Mouse (Mus musculus): ENCODE measurements around the gene Tex22. TPM values are rescaled to one million over a fixed set of nuclear protein-coding genes. Genes with fewer than 3 reads are reported as not detected.

The Tex22 gene
- polyA plus RNA-seq, 1 experiment from 2014 or later, result not detected

- H3K4me3 ChIP-seq (ENCODE audit: low read depth, low read length), result no peak overlapping the region
- H3K27ac ChIP-seq (ENCODE audit: low read depth), result no peak overlapping the region
- no peak for TF ChIP-seq CTCF (IDR thresholded peaks at IDR 0.05; ENCODE audit: low read depth)
- H3K36me3 ChIP-seq (ENCODE audit: insufficient read depth), result peaks cover 69% of the 10 kb centered on the region
- no peaks in the 10 kb centered on the region for H3K27me3 ChIP-seq (ENCODE audit: insufficient read depth, low read length)
- ATAC-seq (ENCODE audit: insufficient read depth) (no peak), DNase-seq (no peak)
- H3K9me3 ChIP-seq (ENCODE audit: low read depth, low read length), result no peaks in the 10 kb centered on the region
- no peak overlapping the region for H3K9ac ChIP-seq
- 76% methylated on average over 8 of the region's 8 CpGs for WGBS
- H3K4me2 ChIP-seq, result no peak overlapping the region
- H3K4me1 ChIP-seq (ENCODE audit: insufficient read depth), result 0 out of 2 replicates have a peak, but pooled peaks cover 5% of the 10 kb centered on the region
Observed at GRCm38 (mm10) chr12:113056089-113056488, 18.2 kb upstream of the Tex22 start.

- ATAC-seq (ENCODE audit: insufficient read depth) (no peak), DNase-seq (no peak)
- Histone ChIP-seq H3K4me1 (ENCODE audit: insufficient read depth) (no peaks in the 10 kb centered on the region), H3K9ac (no peak overlapping the region), H3K4me3 (ENCODE audit: low read depth, low read length) (no peak overlapping the region), H3K9me3 (ENCODE audit: low read depth, low read length) (no peaks in the 10 kb centered on the region), H3K27me3 (ENCODE audit: insufficient read depth, low read length) (no peaks in the 10 kb centered on the region), H3K27ac (ENCODE audit: low read depth) (no peak overlapping the region), H3K36me3 (ENCODE audit: insufficient read depth) (peaks cover 72% of the 10 kb centered on the region), H3K4me2 (no peak overlapping the region)
- 88% methylated on average over 5 of the region's 5 CpGs for WGBS
- no peak for TF ChIP-seq CTCF (IDR thresholded peaks at IDR 0.05; ENCODE audit: low read depth)
Observed at GRCm38 (mm10) chr12:113060178-113060577, 14.1 kb upstream of the Tex22 start.

DNA sequence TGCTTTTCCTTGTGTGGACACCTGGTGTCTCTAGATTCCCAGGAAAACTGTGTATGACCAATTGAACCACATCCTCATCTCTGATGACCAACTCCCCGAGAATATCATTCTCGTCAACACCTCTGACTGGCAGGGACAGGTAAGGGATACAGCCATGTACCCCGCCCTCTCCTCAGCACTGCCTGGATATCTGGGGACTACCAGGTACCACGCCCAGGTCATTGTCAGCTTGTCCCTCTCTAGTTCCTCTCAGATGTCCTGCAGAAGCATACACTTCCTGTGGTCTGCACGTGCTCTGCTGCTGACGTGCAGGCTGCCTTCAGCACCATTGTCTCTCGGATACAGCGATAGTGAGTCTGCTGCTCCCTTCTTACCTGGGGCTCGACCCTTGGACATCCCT, 12.7 kb upstream of the Tex22 start:
- no peaks in the 10 kb centered on the region for H3K4me1 ChIP-seq (ENCODE audit: insufficient read depth)
- no peaks in the 10 kb centered on the region for H3K9me3 ChIP-seq (ENCODE audit: low read depth, low read length)
- TF ChIP-seq CTCF (IDR thresholded peaks at IDR 0.05; ENCODE audit: low read depth), result no peak
- H3K36me3 ChIP-seq (ENCODE audit: insufficient read depth), result peaks cover 79% of the 10 kb centered on the region
- H3K4me2 ChIP-seq, result no peak overlapping the region
- no peak overlapping the region for H3K27ac ChIP-seq (ENCODE audit: low read depth)
- H3K27me3 ChIP-seq (ENCODE audit: insufficient read depth, low read length), result no peaks in the 10 kb centered on the region
- H3K4me3 ChIP-seq (ENCODE audit: low read depth, low read length), result no peak overlapping the region
- DNase-seq (no peak), ATAC-seq (ENCODE audit: insufficient read depth) (no peak)
- 81% methylated on average over 9 of the region's 9 CpGs for WGBS
- no peak overlapping the region for H3K9ac ChIP-seq

DNA sequence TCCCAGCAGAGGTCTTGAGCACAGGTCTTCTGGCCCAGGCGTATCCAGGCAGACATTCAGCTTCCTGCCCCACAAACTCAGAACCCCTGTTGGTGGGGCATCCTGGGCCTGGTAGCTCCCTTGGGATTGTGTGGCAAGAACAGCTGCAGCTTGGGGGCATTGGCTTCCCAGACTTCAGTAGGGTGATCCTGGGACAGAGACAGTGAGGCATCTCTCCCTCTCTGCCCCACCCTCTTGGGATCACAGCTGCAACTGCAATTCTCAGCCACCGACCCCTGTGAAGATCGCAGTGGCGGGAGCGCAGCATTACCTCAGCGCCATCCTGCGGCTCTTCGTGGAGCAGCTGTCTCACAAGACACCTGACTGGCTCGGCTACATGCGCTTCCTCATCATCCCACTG, 12.1 kb upstream of the Tex22 start:
- Histone ChIP-seq H3K4me2 (no peak overlapping the region), H3K4me1 (ENCODE audit: insufficient read depth) (no peaks in the 10 kb centered on the region), H3K36me3 (ENCODE audit: insufficient read depth) (peaks cover 78% of the 10 kb centered on the region), H3K27ac (ENCODE audit: low read depth) (no peak overlapping the region), H3K9ac (no peak overlapping the region), H3K4me3 (ENCODE audit: low read depth, low read length) (no peak overlapping the region), H3K9me3 (ENCODE audit: low read depth, low read length) (no peaks in the 10 kb centered on the region), H3K27me3 (ENCODE audit: insufficient read depth, low read length) (no peaks in the 10 kb centered on the region)
- ATAC-seq (ENCODE audit: insufficient read depth), result no peak
- DNase-seq, result no peak
- no peak for TF ChIP-seq CTCF (IDR thresholded peaks at IDR 0.05; ENCODE audit: low read depth)
- 79% methylated on average over 10 of the region's 10 CpGs for WGBS

DNA sequence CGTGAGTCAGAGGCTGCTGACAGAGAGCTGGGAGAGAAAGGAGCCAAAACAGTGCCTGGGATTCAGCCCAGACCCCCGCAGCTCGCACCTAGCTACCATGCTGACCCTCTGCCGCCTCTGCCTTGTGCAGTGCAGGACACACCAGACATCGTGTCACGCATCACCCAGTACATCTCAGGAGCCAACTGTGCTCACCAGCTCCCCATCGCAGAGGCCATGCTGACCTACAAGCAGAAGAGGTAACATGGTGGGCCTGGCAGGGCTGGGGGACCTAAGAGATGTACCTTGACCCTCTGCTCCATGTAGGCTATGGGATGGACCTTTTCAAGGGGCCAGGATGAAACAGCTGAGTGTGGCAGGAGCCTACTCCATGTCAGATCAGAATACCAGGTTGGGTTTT, 10.6 kb upstream of the Tex22 start:
- H3K27me3 ChIP-seq (ENCODE audit: insufficient read depth, low read length), result no peaks in the 10 kb centered on the region
- ATAC-seq (ENCODE audit: insufficient read depth), result no peak
- H3K4me1 ChIP-seq (ENCODE audit: insufficient read depth), result no peaks in the 10 kb centered on the region
- H3K27ac ChIP-seq (ENCODE audit: low read depth), result no peak overlapping the region
- H3K9ac ChIP-seq, result no peak overlapping the region
- peaks cover 68% of the 10 kb centered on the region for H3K36me3 ChIP-seq (ENCODE audit: insufficient read depth)
- 94% methylated on average over 7 of the region's 7 CpGs for WGBS
- H3K9me3 ChIP-seq (ENCODE audit: low read depth, low read length), result no peaks in the 10 kb centered on the region
- no peak for DNase-seq
- H3K4me3 ChIP-seq (ENCODE audit: low read depth, low read length), result no peak overlapping the region
- TF ChIP-seq CTCF (IDR thresholded peaks at IDR 0.05; ENCODE audit: low read depth), result no peak
- no peak overlapping the region for H3K4me2 ChIP-seq

GRCm38 (mm10) chr12:113068002-113068401, 6.3 kb upstream of the Tex22 start:
- Histone ChIP-seq H3K27me3 (ENCODE audit: insufficient read depth, low read length) (no peaks in the 10 kb centered on the region), H3K4me1 (ENCODE audit: insufficient read depth) (no peaks in the 10 kb centered on the region), H3K4me3 (ENCODE audit: low read depth, low read length) (no peak overlapping the region), H3K9ac (no peak overlapping the region), H3K9me3 (ENCODE audit: low read depth, low read length) (no peaks in the 10 kb centered on the region), H3K36me3 (ENCODE audit: insufficient read depth) (peaks cover 57% of the 10 kb centered on the region), H3K4me2 (no peak overlapping the region), H3K27ac (ENCODE audit: low read depth) (no peak overlapping the region)
- DNase-seq (no peak), ATAC-seq (ENCODE audit: insufficient read depth) (no peak)
- no peak for TF ChIP-seq CTCF (IDR thresholded peaks at IDR 0.05; ENCODE audit: low read depth)
- WGBS, result 85% methylated on average over 7 of the region's 7 CpGs

DNA sequence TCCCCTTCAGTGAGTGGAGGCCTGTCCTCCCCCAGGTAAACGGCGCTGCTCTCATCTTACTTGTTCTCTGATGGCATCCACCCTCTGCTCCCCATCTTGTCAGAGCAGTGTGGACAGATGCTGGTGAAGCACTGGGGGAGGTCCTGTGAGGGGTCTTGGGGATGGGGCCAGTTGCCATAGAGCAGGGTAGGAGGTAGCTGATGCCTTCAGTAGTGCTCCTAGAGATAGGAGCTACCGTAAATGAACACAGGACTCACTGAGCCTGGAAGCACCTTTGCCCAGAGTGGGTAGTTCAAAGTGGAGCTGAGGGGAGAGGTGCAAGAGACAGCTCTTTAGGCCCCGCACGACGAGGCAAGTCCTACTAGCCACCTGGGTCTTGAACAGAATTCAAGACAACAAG, 4.9 kb upstream of the Tex22 start:
- H3K9me3 ChIP-seq (ENCODE audit: low read depth, low read length), result no peaks in the 10 kb centered on the region
- H3K4me1 ChIP-seq (ENCODE audit: insufficient read depth), result peaks cover 8% of the 10 kb centered on the region
- no peak overlapping the region for H3K4me3 ChIP-seq (ENCODE audit: low read depth, low read length)
- DNase-seq, result no peak
- no peak overlapping the region for H3K27ac ChIP-seq (ENCODE audit: low read depth)
- TF ChIP-seq CTCF (IDR thresholded peaks at IDR 0.05; ENCODE audit: low read depth), result no peak
- no peak for ATAC-seq (ENCODE audit: insufficient read depth)
- no peak overlapping the region for H3K9ac ChIP-seq
- WGBS, result 88% methylated on average over 6 of the region's 6 CpGs
- no peak overlapping the region for H3K4me2 ChIP-seq
- no peaks in the 10 kb centered on the region for H3K27me3 ChIP-seq (ENCODE audit: insufficient read depth, low read length)
- peaks cover 46% of the 10 kb centered on the region for H3K36me3 ChIP-seq (ENCODE audit: insufficient read depth)

GRCm38 (mm10) chr12:113071321-113071720, 3.0 kb upstream of the Tex22 start:
- Histone ChIP-seq H3K27ac (ENCODE audit: low read depth) (no peak overlapping the region), H3K9me3 (ENCODE audit: low read depth, low read length) (no peaks in the 10 kb centered on the region), H3K9ac (no peak overlapping the region), H3K27me3 (ENCODE audit: insufficient read depth, low read length) (no peaks in the 10 kb centered on the region), H3K4me1 (ENCODE audit: insufficient read depth) (peaks cover 11% of the 10 kb centered on the region), H3K4me2 (no peak overlapping the region), H3K4me3 (ENCODE audit: low read depth, low read length) (no peak overlapping the region), H3K36me3 (ENCODE audit: insufficient read depth) (peaks cover 38% of the 10 kb centered on the region)
- TF ChIP-seq CTCF (IDR thresholded peaks at IDR 0.05; ENCODE audit: low read depth), result no peak
- WGBS, result 84% methylated on average over 6 of the region's 6 CpGs
- ATAC-seq (ENCODE audit: insufficient read depth), result no peak
- no peak for DNase-seq

Data from lung, embryonic 14.5 days (tissue).